Mouse (Mus musculus): ENCODE data around the gene Rpl35.

DNA sequence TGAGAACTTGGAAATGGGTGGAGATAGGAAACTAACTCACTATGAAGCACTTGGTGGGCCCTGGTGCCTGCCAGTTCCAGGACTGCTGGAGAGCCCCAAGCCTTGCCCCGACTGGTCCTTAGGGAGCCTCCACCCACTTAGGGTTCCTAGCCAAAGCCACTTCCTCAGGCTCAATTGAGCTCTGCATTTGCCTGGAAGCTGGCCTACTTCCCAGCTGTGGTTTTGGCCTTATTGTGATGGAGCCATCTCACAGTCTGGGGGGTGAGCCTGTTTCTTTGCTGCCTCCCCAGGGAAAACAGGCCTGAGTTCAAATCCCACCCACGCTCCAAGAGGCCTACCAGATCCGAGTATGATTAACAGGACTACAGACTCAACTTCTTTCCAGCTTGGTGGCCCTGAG lies 18.8 kb downstream of the Rpl35 start:
- TF ChIP-seq HCFC1 (IDR thresholded peaks at IDR 0.05; ENCODE audit: borderline replicate concordance, insufficient read depth, low read length) = no peak
- TF ChIP-seq ZNF384 (IDR thresholded peaks at IDR 0.05; ENCODE audit: low read depth, low read length) = no peak

Data from ES-E14 (cell line).